Mouse (Mus musculus): ENCODE data around the gene Rnf222.
A peak's percentile ranks its signal among the peaks of the same experiment; 100 is the strongest.
"Not testable (repeated sequence)": the region's sequence is repeated elsewhere in the genome, so short reads cannot be mapped to it uniquely, and the experiment has no call there.

The Rnf222 gene

GRCm38 (mm10) chr11:68908846-68909503 lies 20.6 kb downstream of the Rnf222 start:
- no peak for DNase-seq (ENCODE audit: extremely low spot score)

DNA sequence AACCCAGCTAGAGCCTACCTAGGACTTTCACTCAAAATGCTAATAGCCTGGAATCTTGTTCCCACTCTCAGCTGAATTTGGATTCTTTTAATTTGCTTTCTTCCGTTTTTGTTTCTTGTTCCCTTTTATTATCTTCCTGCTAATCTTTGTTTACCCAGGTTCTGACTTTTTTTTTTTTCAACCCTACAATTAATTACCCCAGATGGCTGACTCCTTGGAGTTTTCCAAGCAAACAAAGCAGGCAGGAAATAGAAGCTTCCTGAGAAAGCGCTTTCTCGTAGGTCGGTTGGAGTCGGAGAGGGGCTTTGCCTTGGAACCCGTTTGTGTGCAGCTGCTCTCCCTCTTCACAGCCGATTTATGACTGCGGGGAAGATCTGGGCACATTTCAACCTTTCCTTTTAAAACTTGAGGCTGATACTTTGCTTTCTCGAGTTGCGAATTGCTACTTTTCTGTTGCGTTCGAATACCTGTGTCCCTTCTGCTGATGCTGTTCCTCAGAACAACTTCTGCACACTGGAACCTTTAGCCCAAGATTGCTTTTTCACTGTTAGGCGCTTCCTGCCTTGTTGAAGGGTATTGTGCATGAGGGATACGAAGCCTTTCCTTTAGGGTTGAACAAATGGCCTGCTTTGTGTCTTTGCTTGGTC lies 23.3 kb downstream of the Rnf222 start:
- no peak for DNase-seq (ENCODE audit: extremely low spot score)

- DNase-seq (ENCODE audit: extremely low spot score) = no peak
These were observed 26.2 kb downstream of the Rnf222 start for GRCm38 (mm10) chr11:68914566-68914965.

DNA sequence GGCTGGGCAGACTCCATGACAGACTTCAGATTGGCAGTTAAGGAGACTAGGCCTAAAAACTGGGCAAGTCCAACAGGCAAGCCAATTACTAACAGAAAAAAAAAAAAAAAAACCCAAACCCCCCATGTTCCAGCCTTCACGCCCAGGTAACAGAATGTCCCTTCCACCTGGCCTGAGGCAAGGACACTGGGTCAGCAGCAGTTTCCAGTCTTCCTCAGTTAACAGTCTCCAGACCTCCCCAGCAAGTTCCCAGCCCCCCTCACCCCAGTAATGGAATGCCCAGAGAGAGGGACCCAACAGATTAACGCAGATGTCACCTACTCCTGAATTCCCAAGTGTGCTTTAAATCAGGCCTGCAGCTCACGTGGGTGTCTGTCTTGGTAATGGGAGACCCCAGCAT lies 34.8 kb downstream of the Rnf222 start:
- no peak for DNase-seq (ENCODE audit: extremely low spot score)

- DNase-seq (ENCODE audit: extremely low spot score) = no peak
These were observed 36.4 kb downstream of the Rnf222 start for GRCm38 (mm10) chr11:68924749-68925148.

DNA sequence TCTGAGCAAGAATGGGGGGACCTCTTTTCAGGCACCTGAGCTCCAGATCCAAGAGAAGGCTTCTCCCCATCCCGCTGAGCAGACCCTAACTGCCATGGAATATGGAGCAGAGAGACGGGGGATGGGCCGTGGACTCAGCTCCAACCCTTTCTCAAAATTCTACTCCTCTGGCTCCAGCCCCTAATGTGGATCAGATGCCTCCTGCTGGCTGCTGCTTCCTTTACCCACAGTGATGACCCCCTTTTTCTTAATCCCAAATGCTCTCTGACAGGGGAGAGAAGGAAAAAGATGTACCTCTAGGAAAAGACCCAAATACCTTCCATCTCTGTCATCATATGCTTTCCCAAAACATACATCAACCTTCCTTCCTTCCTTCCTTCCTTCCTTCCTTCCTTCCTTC lies 38.6 kb downstream of the Rnf222 start, which contains the start of gene Odf4:
Odf4 (minus strand) TSS at position 101 of the 400 bp plus-strand sequence.
- no peak for DNase-seq (ENCODE audit: extremely low spot score)

- DNase-seq (ENCODE audit: extremely low spot score) = no peak
These were observed 41.6 kb downstream of the Rnf222 start for GRCm38 (mm10) chr11:68929947-68930346.

GRCm38 (mm10) chr11:68933885-68934507 lies 45.6 kb downstream of the Rnf222 start:
- DNase-seq (ENCODE audit: extremely low spot score) = no peak

DNA sequence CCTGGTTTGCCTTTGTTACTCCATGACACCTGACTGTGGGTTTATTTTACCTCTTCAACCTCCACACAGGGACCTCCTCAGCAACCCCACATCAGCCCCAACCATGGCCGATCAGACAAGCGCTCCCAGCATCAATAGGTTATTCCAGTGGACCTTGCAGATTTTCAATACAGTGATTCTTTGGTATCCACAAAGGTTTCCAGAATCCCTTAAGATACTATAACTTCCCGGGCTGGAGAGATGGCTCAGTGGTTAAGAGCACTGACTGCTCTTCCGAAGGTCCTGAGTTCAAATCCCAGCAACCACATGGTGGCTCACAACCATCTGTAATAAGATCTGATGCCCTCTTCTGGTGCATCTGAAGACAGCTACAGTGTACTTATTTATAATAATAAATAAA lies 48.6 kb downstream of the Rnf222 start:
- not testable (repeated sequence) for DNase-seq (ENCODE audit: extremely low spot score)

GRCm38 (mm10) chr11:68939451-68940304 lies 51.3 kb downstream of the Rnf222 start:
- DNase-seq (ENCODE audit: extremely low spot score) = peak; percentile 90

GRCm38 (mm10) chr11:68940516-68940915 lies 52.2 kb downstream of the Rnf222 start:
- no peak for DNase-seq (ENCODE audit: extremely low spot score)

- no peak for DNase-seq (ENCODE audit: extremely low spot score)
These were observed 54.4 kb downstream of the Rnf222 start for GRCm38 (mm10) chr11:68942731-68943130.

- no peak for DNase-seq (ENCODE audit: extremely low spot score)
These were observed 56.9 kb downstream of the Rnf222 start for GRCm38 (mm10) chr11:68945245-68945644.
